Mouse (Mus musculus): ENCODE data around the gene Msh5. TPM values are rescaled to one million over a fixed set of nuclear protein-coding genes. Genes with fewer than 3 reads are reported as not detected.

The Msh5 gene
- polyA plus RNA-seq, 1 experiment from 2014 or later, result 3.5 TPM

DNA sequence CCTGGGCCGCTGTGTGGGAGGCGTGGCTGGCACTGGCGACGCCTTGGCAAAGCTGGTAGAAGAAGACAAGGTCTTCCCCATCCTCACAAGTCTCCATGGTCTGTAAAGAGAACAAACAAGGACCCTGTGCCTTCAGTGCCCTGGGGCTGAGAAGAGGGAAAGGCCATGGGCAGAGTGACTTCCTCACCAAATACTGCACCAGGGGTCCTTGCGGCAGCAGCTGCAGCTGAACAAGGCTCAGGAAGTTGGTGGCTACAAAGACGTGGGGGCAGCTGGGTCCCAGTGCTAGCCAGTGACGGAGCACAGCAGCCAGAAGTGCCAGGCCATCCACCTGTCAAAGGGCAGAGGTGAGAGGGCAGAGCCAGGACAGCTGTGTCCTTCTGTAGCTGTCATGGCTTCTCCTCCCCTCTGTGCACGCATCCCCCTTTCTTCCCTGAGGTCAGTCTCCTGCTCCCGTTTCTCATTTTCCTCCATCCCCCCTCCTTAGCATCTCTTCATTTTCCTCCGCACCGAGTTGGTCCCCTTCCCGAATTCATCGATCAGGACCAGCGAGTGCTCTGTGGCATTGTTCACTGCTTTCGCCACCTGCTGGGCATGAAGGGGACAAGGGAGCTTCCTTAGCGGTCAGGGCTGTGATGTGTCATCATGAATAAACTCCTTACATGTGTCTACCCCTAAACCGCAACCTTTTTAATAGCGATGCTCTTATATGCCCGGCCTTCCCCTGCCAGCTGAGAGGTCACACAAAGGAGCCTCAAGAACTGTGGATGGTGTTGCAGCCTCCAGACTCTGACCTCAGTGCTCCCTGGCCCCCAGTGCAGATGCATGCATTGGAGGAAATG, 16.6 kb downstream of the Msh5 start:
- 36% methylated on average over 19 of the region's 19 CpGs for WGBS
- no peak for ATAC-seq (ENCODE audit: insufficient number of reproducible peaks, low FRiP score)
- Histone ChIP-seq H3K4me3 (no peak overlapping the region), H3K27me3 (replicated peaks) (no peaks in the 10 kb centered on the region), H3K9me3 (replicated peaks) (no peaks in the 10 kb centered on the region), H3K27ac (ENCODE audit: poor library complexity, severe bottlenecking) (no peak overlapping the region), H3K4me2 (peak overlapping the region; percentile 24; the same call in 1 of the 2 replicates), H3K4me1 (replicated peaks) (peaks cover 30% of the 10 kb centered on the region), H3K9ac (no peak overlapping the region; the same call in 1 of the 2 replicates), H3K36me3 (no peaks in the 10 kb centered on the region)

DNA sequence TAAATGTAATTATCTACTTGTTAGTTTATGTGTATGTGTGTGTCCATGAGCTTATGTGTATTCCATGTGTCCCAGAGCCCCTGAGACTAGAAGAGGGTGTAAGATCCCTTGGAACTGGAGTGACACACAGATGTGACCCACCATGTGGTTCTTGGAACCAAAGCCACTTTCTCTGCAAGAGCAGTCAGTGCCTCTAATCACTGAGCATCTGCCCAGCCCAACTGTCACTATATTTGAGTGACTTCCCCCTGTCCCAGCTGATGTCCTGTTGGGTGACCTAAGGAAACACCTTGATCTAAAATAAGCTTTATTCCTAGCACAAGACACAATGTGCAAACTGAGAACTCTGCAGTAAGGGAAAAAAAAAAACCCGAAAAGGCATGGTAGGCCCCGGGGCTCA, 18.2 kb downstream of the Msh5 start:
- Histone ChIP-seq H3K4me2 (no peak overlapping the region), H3K27ac (ENCODE audit: poor library complexity, severe bottlenecking) (no peak overlapping the region), H3K27me3 (replicated peaks) (no peaks in the 10 kb centered on the region), H3K4me3 (no peak overlapping the region), H3K9me3 (replicated peaks) (no peaks in the 10 kb centered on the region), H3K9ac (no peak overlapping the region), H3K36me3 (no peaks in the 10 kb centered on the region), H3K4me1 (replicated peaks) (peaks cover 45% of the 10 kb centered on the region)
- WGBS, result 87% methylated on average over 2 of the region's 2 CpGs
- ATAC-seq (ENCODE audit: insufficient number of reproducible peaks, low FRiP score), result no peak

DNA sequence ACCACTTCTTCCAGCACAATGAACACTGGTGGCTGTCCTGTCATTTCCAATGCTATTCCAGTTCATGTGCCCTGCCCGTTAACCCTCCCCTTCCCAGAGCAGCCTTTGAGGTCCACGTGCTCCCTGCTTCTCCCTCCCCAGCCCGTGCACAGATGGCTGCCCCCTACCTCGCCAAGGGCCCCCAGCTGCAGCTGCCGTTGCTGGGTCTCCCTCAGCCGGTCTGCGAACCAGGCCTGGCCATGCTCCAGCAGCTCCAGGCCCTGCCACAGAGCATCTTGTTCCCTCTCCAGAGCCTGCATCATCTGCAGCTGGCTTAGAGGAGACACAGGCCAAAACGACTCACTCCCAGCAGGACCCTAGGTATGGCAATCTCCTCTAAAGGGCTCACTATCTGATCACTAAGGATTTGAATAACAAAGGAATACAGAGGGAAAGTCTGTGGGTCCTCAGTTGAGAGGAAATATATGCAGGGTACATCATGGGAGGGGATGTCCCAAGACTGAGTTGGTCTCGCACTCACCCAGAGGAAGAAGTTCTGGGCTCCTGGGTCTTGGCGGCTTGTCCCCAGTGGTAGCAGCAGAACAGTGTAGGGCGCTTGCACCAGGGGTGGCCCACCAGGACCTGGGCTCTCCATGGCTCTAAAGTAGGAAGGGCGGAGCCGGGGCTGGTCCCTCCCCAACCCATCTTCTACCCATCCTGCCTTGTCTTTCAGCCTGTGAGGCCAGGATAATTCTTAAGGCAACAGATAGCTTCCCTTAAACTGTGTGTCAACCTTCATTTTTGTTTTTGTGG, 19.1 kb downstream of the Msh5 start, which contains the start of gene Sapcd1:
Gene Sapcd1 (minus strand): TSS at position 740 of the 792 bp plus-strand sequence.
- Histone ChIP-seq H3K4me1 (replicated peaks) (peaks cover 53% of the 10 kb centered on the region), H3K36me3 (no peaks in the 10 kb centered on the region), H3K27ac (ENCODE audit: poor library complexity, severe bottlenecking) (peak within 1 kb of the TSS; percentile 61; the same call in 1 of the 2 replicates), H3K27me3 (replicated peaks) (no peaks in the 10 kb centered on the region), H3K4me2 (peak within 1 kb of the TSS; percentile 34; the same call in 1 of the 2 replicates), H3K9me3 (replicated peaks) (no peaks in the 10 kb centered on the region), H3K9ac (0 out of 2 replicates have a peak within 1 kb of the TSS, but pooled peaks have one; percentile 34), H3K4me3 (0 out of 2 replicates have a peak within 1 kb of the TSS, but pooled peaks have one; percentile 11)
- WGBS, result 39% methylated on average over 13 of the region's 13 CpGs
- ATAC-seq (ENCODE audit: insufficient number of reproducible peaks, low FRiP score), result no peak

DNA sequence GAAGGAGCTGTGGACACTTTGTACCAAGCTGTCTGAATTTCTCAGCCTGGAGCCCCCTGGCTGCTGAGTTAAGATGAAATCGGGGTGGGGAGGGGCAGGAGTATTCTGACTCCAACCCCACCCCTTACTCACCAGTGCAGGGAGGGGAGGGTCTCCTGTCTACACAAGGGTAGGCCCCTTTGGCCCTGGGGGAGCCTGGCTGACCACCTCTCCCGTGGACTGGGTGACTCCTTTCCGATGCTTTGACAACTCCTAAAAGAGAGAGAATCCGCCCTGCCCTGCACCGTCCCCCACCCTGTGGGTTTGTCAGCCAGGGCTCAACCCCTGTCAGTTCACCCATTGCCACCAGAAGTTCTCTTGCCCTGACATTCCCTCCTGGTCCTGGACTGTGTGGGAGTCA, 20.3 kb downstream of the Msh5 start:
- no peak overlapping the region for H3K27ac ChIP-seq (ENCODE audit: poor library complexity, severe bottlenecking)
- no peak overlapping the region for H3K4me3 ChIP-seq
- H3K27me3 ChIP-seq (replicated peaks), result no peaks in the 10 kb centered on the region
- 80% methylated on average over 5 of the region's 5 CpGs for WGBS
- H3K4me2 ChIP-seq, result no peak overlapping the region
- peaks cover 62% of the 10 kb centered on the region for H3K4me1 ChIP-seq (replicated peaks)
- no peak for ATAC-seq (ENCODE audit: insufficient number of reproducible peaks, low FRiP score)
- no peak overlapping the region for H3K9ac ChIP-seq
- no peaks in the 10 kb centered on the region for H3K36me3 ChIP-seq
- no peaks in the 10 kb centered on the region for H3K9me3 ChIP-seq (replicated peaks)

DNA sequence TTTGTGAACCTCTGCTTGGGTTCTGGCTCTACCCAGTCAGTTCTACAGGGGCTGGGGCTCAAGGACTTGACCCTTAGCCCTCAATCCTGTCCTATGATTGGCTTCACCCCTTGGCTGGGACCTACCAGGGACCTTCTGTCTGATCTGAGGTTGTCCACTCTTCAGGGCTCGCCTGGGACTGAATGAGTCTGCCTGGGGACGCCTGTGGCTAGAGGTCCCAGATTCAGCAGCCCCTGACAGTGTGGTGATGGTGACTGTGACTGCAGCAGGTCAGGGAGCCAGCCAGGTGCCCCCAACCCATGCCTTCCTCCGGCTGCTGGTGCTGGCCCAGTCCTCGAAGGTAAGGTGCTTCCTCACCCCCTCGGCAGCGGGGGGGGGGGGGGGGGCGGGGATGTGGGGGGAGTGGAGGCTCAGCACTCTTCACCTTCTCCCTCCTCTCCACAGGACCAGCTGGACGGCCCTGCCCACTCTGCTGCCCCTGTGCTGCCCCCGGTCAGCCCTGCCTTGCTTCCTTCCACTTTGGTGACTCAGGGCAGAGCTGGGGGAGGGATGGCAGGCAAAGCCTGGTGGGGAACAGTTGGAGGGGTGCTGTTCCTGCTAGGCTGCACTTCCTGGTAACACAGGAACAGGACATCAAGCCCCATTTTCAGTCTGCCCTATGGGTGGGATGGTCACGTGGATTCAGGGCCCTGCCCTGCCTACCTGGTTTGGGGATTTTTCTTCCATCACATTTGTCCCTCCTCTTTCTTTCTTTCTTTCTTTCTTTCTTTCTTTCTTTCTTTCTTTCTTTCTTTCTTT, 21.7 kb downstream of the Msh5 start:
- Histone ChIP-seq H3K27me3 (replicated peaks) (0 out of 2 replicates have a peak, but pooled peaks cover 5% of the 10 kb centered on the region), H3K4me3 (no peak overlapping the region), H3K27ac (ENCODE audit: poor library complexity, severe bottlenecking) (no peak overlapping the region; the same call in 1 of the 2 replicates), H3K9me3 (replicated peaks) (no peaks in the 10 kb centered on the region), H3K4me1 (replicated peaks) (peaks cover 65% of the 10 kb centered on the region), H3K36me3 (no peaks in the 10 kb centered on the region), H3K9ac (peak overlapping the region; percentile 42; the same call in 1 of the 2 replicates), H3K4me2 (no peak overlapping the region)
- WGBS, result 54% methylated on average over 10 of the region's 10 CpGs
- ATAC-seq (ENCODE audit: insufficient number of reproducible peaks, low FRiP score), result no peak

DNA sequence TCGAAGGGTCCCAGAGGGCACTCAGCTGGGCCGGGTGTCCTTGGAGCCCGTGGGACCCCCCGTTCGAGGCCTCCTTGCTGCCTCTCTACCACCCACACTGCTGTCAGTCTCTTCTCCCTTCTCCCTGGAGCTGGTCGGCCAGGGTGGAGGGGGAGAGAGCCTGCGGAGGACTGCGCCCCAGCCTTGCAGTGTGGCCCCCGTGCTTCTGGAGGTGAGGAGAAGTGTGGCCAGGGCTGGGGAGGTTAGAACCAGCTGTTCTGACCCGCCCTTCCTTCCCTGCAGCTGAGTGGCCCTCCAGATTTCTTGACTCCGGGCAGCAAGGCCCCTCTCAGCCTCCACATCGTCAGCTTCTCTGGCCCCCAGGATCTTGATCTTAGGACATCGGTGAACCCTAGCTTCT, 22.3 kb downstream of the Msh5 start:
- peak overlapping the region; percentile 6; the same call in 1 of the 2 replicates for H3K9ac ChIP-seq
- H3K9me3 ChIP-seq (replicated peaks), result no peaks in the 10 kb centered on the region
- no peak for ATAC-seq (ENCODE audit: insufficient number of reproducible peaks, low FRiP score)
- no peak overlapping the region for H3K27ac ChIP-seq (ENCODE audit: poor library complexity, severe bottlenecking)
- H3K4me1 ChIP-seq (replicated peaks), result peaks cover 61% of the 10 kb centered on the region
- H3K4me3 ChIP-seq, result no peak overlapping the region
- WGBS, result 64% methylated on average over 12 of the region's 13 CpGs
- H3K4me2 ChIP-seq, result no peak overlapping the region
- 0 out of 2 replicates have a peak, but pooled peaks cover 5% of the 10 kb centered on the region for H3K27me3 ChIP-seq (replicated peaks)
- H3K36me3 ChIP-seq, result no peaks in the 10 kb centered on the region

DNA sequence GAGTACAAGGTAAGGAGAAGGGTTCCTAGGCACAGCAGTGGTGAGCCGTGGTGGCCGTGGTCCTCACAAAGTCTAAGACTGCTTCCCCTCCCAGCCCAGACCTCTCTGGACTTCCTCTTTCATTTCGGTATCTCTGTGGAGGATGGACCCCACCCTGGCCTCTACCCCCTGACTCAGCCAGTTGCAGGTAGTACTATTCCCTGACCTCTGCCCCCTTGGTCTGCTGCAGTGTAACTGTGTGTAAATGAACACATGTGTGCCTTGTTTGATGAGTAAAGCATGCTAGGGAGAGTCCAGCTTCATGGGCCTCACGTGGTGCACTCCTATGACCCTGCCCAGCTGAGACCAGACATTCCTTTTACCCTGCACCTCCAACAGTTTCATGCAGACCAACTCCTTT, 22.8 kb downstream of the Msh5 start:
- Histone ChIP-seq H3K9me3 (replicated peaks) (no peaks in the 10 kb centered on the region), H3K4me3 (no peak overlapping the region), H3K4me2 (no peak overlapping the region), H3K27me3 (replicated peaks) (0 out of 2 replicates have a peak, but pooled peaks cover 5% of the 10 kb centered on the region), H3K4me1 (replicated peaks) (peaks cover 60% of the 10 kb centered on the region), H3K9ac (peak overlapping the region; percentile 6; the same call in 1 of the 2 replicates), H3K36me3 (no peaks in the 10 kb centered on the region), H3K27ac (ENCODE audit: poor library complexity, severe bottlenecking) (no peak overlapping the region)
- whole genome bisulfite sequencing, result 56% methylated on average over 4 of the region's 4 CpGs
- ATAC-seq (ENCODE audit: insufficient number of reproducible peaks, low FRiP score), result no peak

DNA sequence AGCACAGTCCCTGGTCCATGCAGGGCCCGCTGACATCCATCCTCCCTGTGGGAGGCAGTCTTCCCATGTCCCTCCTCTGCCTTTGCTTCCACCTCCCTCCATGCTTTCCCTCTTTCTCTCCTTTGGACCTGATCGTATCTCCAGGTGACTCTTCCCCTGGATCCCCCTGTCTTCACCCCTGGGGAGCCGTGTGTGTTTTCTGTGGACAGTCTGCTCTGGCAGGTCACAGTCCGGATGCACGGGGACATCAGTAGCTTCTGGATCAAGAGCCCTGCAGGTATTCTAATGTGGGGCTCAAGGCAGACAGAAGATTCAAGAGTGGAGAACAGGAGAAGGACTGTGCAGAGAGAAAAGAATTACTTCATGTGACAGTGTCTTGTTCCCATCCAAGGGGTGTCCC, 23.3 kb downstream of the Msh5 start:
- Histone ChIP-seq H3K27me3 (replicated peaks) (peaks cover 5% of the 10 kb centered on the region; the same call in 1 of the 2 replicates), H3K9me3 (replicated peaks) (no peaks in the 10 kb centered on the region), H3K4me2 (no peak overlapping the region), H3K27ac (ENCODE audit: poor library complexity, severe bottlenecking) (no peak overlapping the region), H3K4me1 (replicated peaks) (peaks cover 58% of the 10 kb centered on the region), H3K36me3 (no peaks in the 10 kb centered on the region), H3K4me3 (no peak overlapping the region), H3K9ac (no peak overlapping the region)
- WGBS, result 85% methylated on average over 5 of the region's 5 CpGs
- no peak for ATAC-seq (ENCODE audit: insufficient number of reproducible peaks, low FRiP score)

DNA sequence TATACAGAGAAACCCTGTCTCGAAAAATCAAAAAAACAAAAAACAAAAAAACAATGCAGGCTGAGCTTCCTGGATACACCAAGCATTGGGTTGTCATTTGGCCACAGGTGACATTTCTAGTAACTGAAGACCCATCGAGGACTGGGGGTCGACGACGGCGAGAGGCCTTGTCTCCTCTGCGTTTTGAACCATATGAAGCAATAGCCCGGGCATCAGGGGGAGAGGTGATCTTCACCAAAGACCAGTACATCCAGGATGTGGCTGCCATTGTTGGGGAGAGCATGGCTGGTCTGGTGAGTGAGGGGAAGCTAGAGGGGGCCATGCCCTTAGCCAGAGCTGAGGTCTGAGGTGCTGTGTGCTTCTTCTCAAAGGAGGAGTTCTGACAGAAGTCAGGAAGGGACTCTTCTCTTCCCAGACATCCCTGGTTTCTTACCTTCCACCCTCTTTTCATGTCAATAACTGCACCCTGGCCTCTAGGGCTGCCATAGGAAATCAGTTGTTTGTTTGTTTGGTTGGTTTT, 23.9 kb downstream of the Msh5 start:
- Histone ChIP-seq H3K4me1 (replicated peaks) (peaks cover 56% of the 10 kb centered on the region), H3K9me3 (replicated peaks) (no peaks in the 10 kb centered on the region), H3K27me3 (replicated peaks) (peaks cover 5% of the 10 kb centered on the region; the same call in 1 of the 2 replicates), H3K4me3 (no peak overlapping the region), H3K9ac (no peak overlapping the region), H3K27ac (ENCODE audit: poor library complexity, severe bottlenecking) (peak overlapping the region; percentile 75), H3K4me2 (no peak overlapping the region), H3K36me3 (no peaks in the 10 kb centered on the region)
- WGBS, result 91% methylated on average over 8 of the region's 8 CpGs
- no peak for ATAC-seq (ENCODE audit: insufficient number of reproducible peaks, low FRiP score)

DNA sequence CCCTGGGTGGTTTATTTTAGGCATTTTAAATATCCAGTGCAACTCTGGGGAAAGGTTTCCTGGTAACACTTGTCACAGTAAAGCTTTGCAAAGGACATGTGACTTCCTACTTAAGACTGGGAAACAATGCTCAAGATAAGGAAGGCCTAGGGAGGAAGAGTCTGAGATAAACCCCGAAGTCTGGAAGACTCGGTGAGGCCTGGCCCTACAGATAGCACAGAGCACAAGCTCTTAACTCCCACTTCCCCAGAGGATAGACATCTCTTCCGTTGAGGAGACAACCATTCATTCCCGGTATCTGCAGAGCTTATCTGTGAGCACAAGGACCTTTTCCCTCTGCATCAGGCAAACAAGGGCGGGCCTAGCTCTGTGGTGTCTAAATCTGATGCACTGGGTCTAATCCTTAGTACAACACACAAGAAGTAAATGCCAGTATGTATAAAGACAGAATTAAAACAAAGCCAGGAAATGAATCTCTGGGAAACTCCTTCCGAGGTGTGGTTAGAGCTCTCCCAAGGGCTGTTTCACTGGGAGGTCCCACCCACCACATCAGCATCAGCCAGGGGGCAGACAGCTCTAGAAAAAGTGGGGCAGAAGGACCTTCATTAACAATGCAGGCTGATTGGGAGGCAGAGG, 24.6 kb downstream of the Msh5 start:
- 0 out of 2 replicates have a peak overlapping the region, but pooled peaks have one; percentile 32 for H3K9ac ChIP-seq
- peak overlapping the region; percentile 83 for H3K27ac ChIP-seq (ENCODE audit: poor library complexity, severe bottlenecking)
- ATAC-seq (ENCODE audit: insufficient number of reproducible peaks, low FRiP score), result peak; percentile 85

More for the DNA sequence above, 24.6 kb downstream of the Msh5 start:
- H3K4me1 ChIP-seq (replicated peaks), result peaks cover 50% of the 10 kb centered on the region
- peak overlapping the region; percentile 55 for H3K4me2 ChIP-seq
- no peaks in the 10 kb centered on the region for H3K36me3 ChIP-seq
- H3K9me3 ChIP-seq (replicated peaks), result no peaks in the 10 kb centered on the region
- 14% methylated on average over 6 of the region's 6 CpGs for WGBS
- peaks cover 5% of the 10 kb centered on the region; the same call in 1 of the 2 replicates for H3K27me3 ChIP-seq (replicated peaks)
- H3K4me3 ChIP-seq, result no peak overlapping the region
